Mouse (Mus musculus) neural tube, embryonic 13.5 days (tissue): ENCODE measurements around the gene Bloc1s3. TPM values are rescaled to one million over a fixed set of nuclear protein-coding genes. Genes with fewer than 3 reads are reported as not detected.
A peak's percentile ranks its signal among the peaks of the same experiment; 100 is the strongest.

ENCODE experiments used
- ATAC-seq: fragments of 200-750 bp; cut with Nextera tagmentation; 2 replicates; pipeline ENCODE4 v1.8.0; 2017; ENCODE audit warnings: low read depth, mild to moderate bottlenecking, moderate TSS enrichment, moderate library complexity
- H3K27ac ChIP-seq: fragments of 300-500 bp; sonication (generic); replicated peaks from 2 replicates; pipeline ENCODE4 v1.5.1; 2015; ENCODE audit warnings: moderate library complexity, mild to moderate bottlenecking, inconsistent platforms
- H3K27me3 ChIP-seq: fragments of 300-500 bp; sonication (generic); 2 replicates; pipeline ENCODE4 v1.6.1; 2015; ENCODE audit warnings: mild to moderate bottlenecking, inconsistent platforms
- H3K36me3 ChIP-seq: fragments of 300-500 bp; sonication (generic); 2 replicates; pipeline ENCODE4 v1.6.1; 2015; ENCODE audit warnings: mild to moderate bottlenecking, inconsistent platforms
- H3K4me1 ChIP-seq: fragments of 300-500 bp; sonication (generic); replicated peaks from 2 replicates; pipeline ENCODE4 v1.6.1; 2015; ENCODE audit warnings: inconsistent platforms
- H3K4me2 ChIP-seq: fragments of 300-500 bp; sonication (generic); 2 replicates; pipeline ENCODE4 v1.6.1; 2015; ENCODE audit warnings: inconsistent platforms, mild to moderate bottlenecking, moderate library complexity
- H3K4me3 ChIP-seq: fragments of 300-500 bp; sonication (generic); 2 replicates; pipeline ENCODE4 v1.5.1; 2015; ENCODE audit warnings: mild to moderate bottlenecking, inconsistent platforms
- H3K9ac ChIP-seq: fragments of 300-500 bp; sonication (generic); 2 replicates; pipeline ENCODE4 v1.6.1; 2015; ENCODE audit warnings: moderate library complexity, mild to moderate bottlenecking, inconsistent platforms
- H3K9me3 ChIP-seq: fragments of 300-500 bp; sonication (generic); 2 replicates; pipeline ENCODE4 v1.6.1; 2016; ENCODE audit warnings: inconsistent platforms
- WGBS: fragments of 180-500 bp; shearing (Covaris S2); methylation state at CpG from one replicate; pipeline ENCODE4 v1.1.7; 2015; 5-methylcytosine and 5-hydroxymethylcytosine counted together
- polyA plus RNA-seq: library from polyadenylated mRNA; unstranded; fragments of >200 nt; fragmentation: Nextera tagmentation; extraction: Ambion mirVana; gene quantifications from 2 replicates; pipeline ENCODE4 v1.2.1, GENCODE M21; 2015

Bloc1s3 gene
- polyA plus RNA-seq, 1 experiment from 2014 or later, result 3.6 TPM

DNA sequence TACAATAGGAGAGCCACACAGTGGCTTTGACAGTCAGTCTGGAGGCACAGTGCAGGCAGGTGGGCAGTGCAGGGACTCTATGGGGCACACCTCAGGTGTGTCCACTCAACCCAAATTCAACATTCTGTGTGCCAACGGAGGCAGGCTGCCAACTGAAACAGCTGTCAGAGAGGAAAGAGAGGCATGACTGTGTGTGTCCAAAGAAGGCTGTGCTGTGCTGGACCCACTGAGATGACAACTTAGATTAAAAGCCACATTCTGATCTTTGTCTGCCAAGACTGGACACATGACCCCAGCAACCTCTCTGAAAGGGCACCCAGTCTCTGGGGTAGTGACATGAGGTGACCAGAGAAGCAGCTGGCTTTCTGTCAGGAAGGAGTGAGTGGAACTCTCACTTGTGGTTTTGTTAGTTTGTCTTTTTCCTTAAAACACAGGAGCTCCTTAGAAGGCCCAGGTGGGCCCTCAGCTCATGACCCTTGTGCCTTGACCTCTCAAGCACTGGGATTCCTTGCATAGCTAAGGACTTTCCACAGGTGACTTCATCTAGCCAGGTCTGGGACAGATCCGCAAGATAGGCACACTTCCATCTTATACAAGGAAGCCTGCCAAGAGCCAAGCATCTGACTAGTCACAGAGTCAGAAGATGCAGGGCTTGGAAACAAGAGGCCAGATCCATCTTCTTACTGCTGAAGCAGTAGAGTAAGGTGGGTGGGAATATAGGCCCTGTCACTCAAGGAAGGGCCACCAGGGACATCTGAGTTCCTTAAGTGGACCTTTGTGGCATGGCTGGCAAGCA lies 32.8 kb upstream of the Bloc1s3 start:
- no peak for ATAC-seq
- H3K27ac ChIP-seq, result no peak overlapping the region
- H3K4me2 ChIP-seq, result no peak overlapping the region
- no peak overlapping the region for H3K4me3 ChIP-seq
- H3K36me3 ChIP-seq, result no peaks in the 10 kb centered on the region
- 95% methylated on average over 2 of the region's 2 CpGs for WGBS
- H3K4me1 ChIP-seq, result peaks cover 39% of the 10 kb centered on the region
- H3K9me3 ChIP-seq, result no peaks in the 10 kb centered on the region
- H3K9ac ChIP-seq, result no peak overlapping the region
- H3K27me3 ChIP-seq, result no peaks in the 10 kb centered on the region

DNA sequence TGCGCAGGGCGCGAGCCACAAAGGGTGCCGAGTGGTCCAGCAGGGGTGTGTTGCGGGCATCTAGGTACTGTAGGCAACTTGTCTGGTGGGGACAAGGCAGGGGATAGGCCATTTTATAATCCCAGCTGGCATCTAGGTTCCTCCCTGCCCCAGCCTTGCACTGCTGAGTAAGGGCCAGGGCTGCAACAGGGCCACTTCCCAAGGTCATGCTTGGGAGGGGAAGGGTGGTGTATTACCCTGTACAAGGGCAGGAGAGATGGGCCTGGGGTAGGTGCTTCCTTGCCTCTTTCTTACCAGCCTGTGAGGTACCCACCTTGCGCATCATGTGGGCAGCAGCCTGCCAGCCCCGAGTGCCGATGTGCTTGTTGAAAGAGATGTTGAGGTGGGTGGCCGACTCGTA lies 26.5 kb upstream of the Bloc1s3 start:
- 93% methylated on average over 10 of the region's 10 CpGs for WGBS
- H3K9me3 ChIP-seq, result no peaks in the 10 kb centered on the region

DNA sequence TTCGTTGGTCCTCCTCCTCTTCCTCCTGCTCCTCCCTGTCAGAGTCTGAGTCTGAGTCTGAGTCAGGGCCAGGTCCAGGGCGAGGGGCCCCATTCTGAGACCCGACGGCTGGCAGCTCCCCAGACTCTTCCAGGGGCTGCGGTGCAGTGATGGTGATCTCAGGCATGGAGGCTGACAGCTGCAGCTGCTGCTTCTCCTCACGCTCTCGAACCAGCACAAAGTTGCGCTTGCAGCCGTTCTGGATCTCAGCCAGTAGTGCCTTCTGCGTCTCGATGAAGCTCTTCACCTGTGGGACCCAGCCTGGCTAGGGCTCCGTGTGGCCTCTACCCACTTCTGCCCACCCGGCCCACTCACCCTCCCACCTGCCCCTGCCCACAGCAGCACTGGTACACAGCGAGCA lies 24.1 kb upstream of the Bloc1s3 start:
- Histone ChIP-seq H3K27ac (no peak overlapping the region), H3K4me1 (peaks cover 3% of the 10 kb centered on the region; the same call in 1 of the 2 replicates), H3K36me3 (peaks cover 75% of the 10 kb centered on the region), H3K4me2 (no peak overlapping the region), H3K9ac (no peak overlapping the region), H3K4me3 (no peak overlapping the region), H3K27me3 (no peaks in the 10 kb centered on the region), H3K9me3 (no peaks in the 10 kb centered on the region)
- ATAC-seq, result no peak
- 82% methylated on average over 14 of the region's 14 CpGs for WGBS

More for the DNA sequence above, 26.5 kb upstream of the Bloc1s3 start:
- no peak overlapping the region for H3K9ac ChIP-seq
- no peak overlapping the region for H3K27ac ChIP-seq
- ATAC-seq, result no peak
- H3K4me1 ChIP-seq, result peaks cover 7% of the 10 kb centered on the region; the same call in 1 of the 2 replicates
- peaks cover 62% of the 10 kb centered on the region for H3K36me3 ChIP-seq
- no peaks in the 10 kb centered on the region for H3K27me3 ChIP-seq
- H3K4me3 ChIP-seq, result no peak overlapping the region
- no peak overlapping the region for H3K4me2 ChIP-seq

DNA sequence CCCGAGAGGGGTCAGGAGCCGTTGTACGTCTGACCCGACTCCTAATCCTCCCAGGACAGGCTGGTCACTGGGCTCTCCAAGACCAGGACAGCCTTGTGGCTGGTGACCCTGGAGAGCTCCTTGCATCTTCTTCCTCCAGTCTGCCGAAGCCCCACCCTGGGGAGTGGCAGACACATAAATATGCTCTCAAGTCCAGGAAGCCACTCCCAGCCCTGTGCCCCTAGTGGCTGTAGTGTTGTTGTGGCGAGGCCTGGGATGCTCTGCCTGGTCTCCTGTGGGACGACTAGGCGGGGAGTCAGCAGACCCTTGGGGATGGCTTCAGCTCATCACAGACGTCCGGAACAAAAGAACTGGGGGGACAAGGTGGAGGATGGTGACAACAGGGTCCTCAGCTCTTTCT lies 22.9 kb upstream of the Bloc1s3 start:
- Histone ChIP-seq H3K4me2 (no peak overlapping the region), H3K27me3 (no peaks in the 10 kb centered on the region), H3K27ac (no peak overlapping the region), H3K36me3 (peaks cover 75% of the 10 kb centered on the region), H3K4me1 (no peaks in the 10 kb centered on the region; the same call in 1 of the 2 replicates), H3K4me3 (no peak overlapping the region), H3K9ac (no peak overlapping the region), H3K9me3 (no peaks in the 10 kb centered on the region)
- no peak for ATAC-seq
- WGBS, result 69% methylated on average over 10 of the region's 10 CpGs

DNA sequence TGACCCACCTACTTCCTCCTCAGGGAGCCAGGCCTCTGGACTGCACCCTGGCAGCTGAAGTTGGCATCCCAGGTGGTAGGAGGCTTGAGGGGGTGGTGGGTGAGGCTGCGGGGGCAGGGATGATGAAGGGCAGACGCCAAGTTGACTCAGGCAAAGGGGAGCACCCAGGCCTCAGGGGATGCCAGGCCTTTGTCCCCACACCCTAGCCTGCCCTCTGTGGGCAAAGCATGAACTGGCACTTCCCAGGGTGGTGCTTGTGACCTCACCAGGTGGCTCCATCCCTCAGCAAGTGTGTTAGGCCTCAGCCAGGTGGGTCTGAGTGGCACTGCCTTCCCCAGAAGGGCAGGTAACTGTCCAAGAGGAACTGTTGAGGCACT lies 16.9 kb upstream of the Bloc1s3 start:
- ATAC-seq, result no peak
- H3K9ac ChIP-seq, result peak overlapping the region; percentile 67; the same call in 1 of the 2 replicates
- no peak overlapping the region for H3K27ac ChIP-seq
- 57% methylated on average over 2 of the region's 2 CpGs for WGBS
- H3K4me2 ChIP-seq, result no peak overlapping the region
- H3K4me3 ChIP-seq, result no peak overlapping the region
- H3K36me3 ChIP-seq, result peaks cover 17% of the 10 kb centered on the region
- peaks cover 59% of the 10 kb centered on the region for H3K27me3 ChIP-seq
- H3K4me1 ChIP-seq, result peaks cover 26% of the 10 kb centered on the region
- no peaks in the 10 kb centered on the region for H3K9me3 ChIP-seq

DNA sequence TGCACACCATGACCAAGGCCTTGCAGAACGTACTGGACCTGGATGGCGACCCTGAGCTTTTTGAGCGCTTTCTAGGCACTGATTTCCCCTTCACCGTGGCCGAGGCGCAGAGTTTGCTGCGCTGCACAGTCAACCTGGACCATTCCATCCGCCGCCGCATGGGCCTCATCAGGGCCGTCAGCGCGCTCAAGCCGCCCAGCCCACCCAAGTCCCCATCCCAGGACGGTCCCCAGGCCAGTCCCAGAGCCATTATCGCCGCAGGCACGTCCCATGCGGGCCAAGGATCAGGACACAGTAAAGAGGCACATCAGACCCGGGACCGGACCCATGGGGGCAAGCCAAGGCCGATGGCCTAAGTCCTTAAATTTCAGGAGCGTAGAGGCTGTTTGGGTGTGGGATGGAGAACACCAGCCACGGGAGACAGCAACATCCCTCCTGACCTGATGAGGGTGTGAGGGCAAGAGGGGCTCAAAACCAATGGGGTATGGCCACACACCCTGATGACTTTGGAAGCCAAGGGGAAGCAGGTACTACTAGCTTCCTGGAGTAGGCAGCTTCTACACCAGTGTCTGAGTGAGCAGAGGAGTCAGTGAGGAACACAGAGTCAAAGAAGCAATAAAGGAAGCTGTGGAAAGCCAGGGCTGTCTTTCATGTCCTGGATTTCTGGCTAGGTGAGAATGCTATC lies 16.4 kb upstream of the Bloc1s3 start:
- no peak overlapping the region for H3K27ac ChIP-seq
- H3K4me1 ChIP-seq, result peaks cover 32% of the 10 kb centered on the region
- WGBS, result 12% methylated on average over 24 of the region's 24 CpGs
- ATAC-seq, result peak; percentile 48
- H3K4me2 ChIP-seq, result peak overlapping the region; percentile 72
- peaks cover 64% of the 10 kb centered on the region for H3K27me3 ChIP-seq
- H3K9me3 ChIP-seq, result no peaks in the 10 kb centered on the region
- peak overlapping the region; percentile 67 for H3K9ac ChIP-seq
- peak overlapping the region; percentile 38 for H3K4me3 ChIP-seq
- peaks cover 12% of the 10 kb centered on the region for H3K36me3 ChIP-seq

DNA sequence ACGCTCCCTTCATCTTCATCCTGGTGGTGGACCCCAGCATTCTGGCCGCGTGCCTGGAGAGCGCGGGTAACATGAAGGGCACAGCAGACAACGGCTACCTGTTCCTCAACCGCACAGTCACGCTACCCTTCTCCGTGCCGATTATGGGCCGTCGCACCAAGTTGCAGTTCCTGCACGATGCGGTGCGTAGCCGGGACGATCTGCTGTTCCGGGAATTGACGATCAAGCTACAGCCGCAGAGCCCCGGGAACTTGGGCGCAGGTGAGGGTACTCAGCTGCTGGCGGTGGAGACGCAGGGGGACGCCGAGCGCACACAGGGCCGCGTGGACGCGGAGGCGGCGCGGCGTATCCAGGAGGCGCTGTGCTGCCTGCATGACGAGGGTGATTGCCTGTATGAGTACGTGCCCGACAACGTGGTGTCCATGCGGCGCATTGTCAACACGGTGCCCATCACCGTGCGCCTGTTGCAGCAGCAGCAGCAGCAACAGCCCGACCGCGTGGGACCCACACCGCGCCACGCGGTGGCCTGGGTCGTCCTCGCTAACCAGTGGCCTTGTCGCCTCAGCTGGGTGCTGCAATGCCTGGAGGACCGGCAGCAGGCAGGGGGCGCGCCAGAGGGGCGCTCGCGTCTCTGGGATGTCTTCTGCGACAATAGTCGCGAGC lies 15.7 kb upstream of the Bloc1s3 start:
- H3K9ac ChIP-seq, result peak overlapping the region; percentile 67
- no peak overlapping the region for H3K27ac ChIP-seq
- H3K9me3 ChIP-seq, result no peaks in the 10 kb centered on the region
- 2% methylated on average over 64 of the region's 64 CpGs for WGBS
- H3K4me1 ChIP-seq, result peaks cover 33% of the 10 kb centered on the region
- H3K36me3 ChIP-seq, result peaks cover 5% of the 10 kb centered on the region
- peak overlapping the region; percentile 72 for H3K4me2 ChIP-seq
- peak; percentile 76 for ATAC-seq
- H3K27me3 ChIP-seq, result peaks cover 71% of the 10 kb centered on the region
- peak overlapping the region; percentile 38 for H3K4me3 ChIP-seq

DNA sequence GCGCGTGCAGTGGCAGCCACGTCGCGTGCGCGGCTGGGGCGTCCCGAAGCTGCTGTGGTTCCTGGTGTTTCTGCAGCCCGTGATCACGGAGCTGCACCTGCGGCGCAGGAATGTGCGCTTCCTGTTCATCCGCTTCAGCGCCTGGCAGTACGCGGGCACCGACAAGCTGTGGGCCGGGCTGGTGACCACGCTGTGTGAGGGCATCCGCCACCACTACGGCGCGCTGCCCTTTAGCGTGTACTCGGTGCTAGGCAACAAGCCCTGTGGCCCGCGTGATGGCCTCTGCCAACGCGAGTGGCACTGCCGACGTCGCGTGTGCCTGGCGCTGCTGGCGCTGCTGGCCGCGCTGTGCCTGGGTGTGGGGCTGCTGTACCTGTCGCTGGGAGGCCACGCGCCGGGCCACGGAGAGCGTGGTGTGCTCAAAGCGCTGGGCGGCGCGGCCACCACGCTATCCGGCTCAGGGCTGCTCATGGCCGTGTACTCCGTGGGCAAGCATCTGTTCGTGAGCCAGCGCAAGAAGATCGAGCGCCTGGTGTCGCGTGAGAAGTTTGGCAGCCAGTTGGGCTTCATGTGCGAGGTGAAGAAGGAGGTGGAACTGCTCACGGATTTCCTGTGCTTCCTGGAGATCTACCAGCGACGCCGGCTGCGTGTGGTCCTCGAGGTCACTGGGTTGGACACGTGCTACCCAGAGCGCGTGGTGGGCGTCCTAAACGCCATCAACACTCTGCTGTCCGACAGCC lies 15.0 kb upstream of the Bloc1s3 start:
- H3K36me3 ChIP-seq, result no peaks in the 10 kb centered on the region
- ATAC-seq, result no peak

DNA sequence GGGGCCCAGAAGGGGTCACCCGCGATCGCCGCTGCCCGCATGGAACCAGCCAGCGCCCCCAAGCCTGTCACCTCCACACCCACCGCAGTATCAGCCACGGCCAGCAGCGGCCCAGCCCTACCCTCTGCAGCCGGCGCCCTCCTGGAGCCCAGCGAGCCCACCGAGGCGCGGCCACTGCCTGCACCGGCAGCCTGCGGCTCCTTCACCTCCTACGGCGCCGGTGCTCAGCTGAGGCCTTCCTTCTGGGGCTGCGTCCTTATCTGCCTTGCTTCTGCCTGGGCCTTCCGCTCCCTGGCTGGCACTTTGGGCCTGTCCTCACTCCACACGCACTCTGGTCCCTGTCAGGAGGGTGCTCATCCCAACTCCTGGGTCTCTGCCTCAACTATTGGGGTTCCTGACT lies 11.9 kb upstream of the Bloc1s3 start:
- Histone ChIP-seq H3K4me1 (peaks cover 38% of the 10 kb centered on the region), H3K36me3 (no peaks in the 10 kb centered on the region), H3K4me2 (peak overlapping the region; percentile 51), H3K27ac (no peak overlapping the region), H3K4me3 (peak overlapping the region; percentile 24), H3K9ac (peak overlapping the region; percentile 70), H3K9me3 (no peaks in the 10 kb centered on the region), H3K27me3 (peaks cover 85% of the 10 kb centered on the region)
- no peak for ATAC-seq
- WGBS, result 6% methylated on average over 23 of the region's 23 CpGs

More for the DNA sequence above, 15.0 kb upstream of the Bloc1s3 start:
- Histone ChIP-seq H3K4me3 (peak overlapping the region; percentile 38), H3K4me1 (peaks cover 33% of the 10 kb centered on the region), H3K4me2 (peak overlapping the region; percentile 72), H3K27me3 (peaks cover 78% of the 10 kb centered on the region), H3K27ac (no peak overlapping the region), H3K9me3 (no peaks in the 10 kb centered on the region), H3K9ac (peak overlapping the region; percentile 67)
- WGBS, result 13% methylated on average over 72 of the region's 72 CpGs

DNA sequence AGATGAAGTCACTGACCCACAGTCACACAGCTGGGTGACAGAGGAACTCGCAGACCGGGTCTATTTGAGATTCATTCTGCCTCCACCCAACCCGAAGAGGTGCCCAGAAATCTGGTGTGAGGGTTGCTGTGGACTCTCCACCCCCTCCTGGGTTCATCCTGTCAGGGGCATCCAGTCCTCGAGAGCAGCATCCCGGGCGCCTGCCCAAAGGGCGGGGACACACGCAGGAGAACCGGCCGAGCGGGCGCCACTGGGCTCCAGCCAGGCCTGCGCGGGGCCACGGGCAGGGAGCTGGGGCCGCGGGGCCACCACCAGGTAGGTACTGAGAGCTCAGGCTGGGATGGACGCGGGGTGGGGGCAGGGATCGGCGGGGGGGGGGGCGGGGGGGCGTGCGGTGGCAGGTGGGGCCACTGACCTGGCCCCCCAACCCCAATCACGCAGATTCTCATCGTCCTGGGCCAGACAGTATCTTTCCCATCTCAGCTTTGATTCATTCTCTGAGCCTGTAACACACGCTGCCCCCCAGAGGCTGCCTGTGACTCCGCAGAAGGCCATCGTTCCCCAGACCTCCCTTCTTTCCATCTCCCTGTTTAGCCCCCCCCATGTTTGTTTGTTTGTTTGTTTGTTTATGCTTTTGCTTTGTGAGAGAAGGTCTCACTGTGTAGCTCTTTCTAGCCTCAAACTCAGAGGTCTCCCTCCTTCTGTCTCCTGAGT lies 9.6 kb upstream of the Bloc1s3 start, which contains the start of gene Nkpd1:
Nkpd1 (plus strand) TSS at position 187 of the 714 bp plus-strand sequence.
- Histone ChIP-seq H3K4me3 (peak within 1 kb of the TSS; percentile 21), H3K27me3 (peaks cover 63% of the 10 kb centered on the region), H3K36me3 (no peaks in the 10 kb centered on the region), H3K27ac (no peak within 1 kb of the TSS), H3K9me3 (no peaks in the 10 kb centered on the region), H3K4me2 (peak within 1 kb of the TSS; percentile 50), H3K9ac (peak within 1 kb of the TSS; percentile 66), H3K4me1 (peaks cover 16% of the 10 kb centered on the region)
- no peak for ATAC-seq
- 5% methylated on average over 29 of the region's 29 CpGs for WGBS

DNA sequence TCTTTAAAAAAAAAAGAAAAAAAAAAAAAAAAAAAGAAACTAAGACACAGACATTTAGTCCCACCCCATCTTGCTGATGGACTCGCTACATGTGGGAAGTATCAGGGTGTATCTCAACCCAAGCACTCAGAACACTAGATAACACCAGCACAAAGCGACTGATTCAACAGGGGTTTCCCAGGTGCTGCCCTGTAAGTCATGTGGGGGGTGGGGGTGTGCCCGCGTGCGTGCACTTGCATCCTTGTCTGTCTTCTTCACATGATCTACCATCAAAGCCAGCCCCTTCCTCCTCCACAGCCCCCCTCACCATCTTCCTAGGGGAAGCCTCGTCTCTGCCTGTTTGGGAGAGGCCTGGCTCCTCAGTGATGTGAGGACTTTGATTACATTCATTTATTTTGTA lies 4.2 kb upstream of the Bloc1s3 start:
- peaks cover 10% of the 10 kb centered on the region for H3K27me3 ChIP-seq
- ATAC-seq, result no peak
- H3K9me3 ChIP-seq, result no peaks in the 10 kb centered on the region
- no peak overlapping the region for H3K9ac ChIP-seq
- H3K4me2 ChIP-seq, result no peak overlapping the region
- H3K4me3 ChIP-seq, result no peak overlapping the region
- no peaks in the 10 kb centered on the region for H3K36me3 ChIP-seq
- no peak overlapping the region for H3K27ac ChIP-seq
- peaks cover 16% of the 10 kb centered on the region for H3K4me1 ChIP-seq
- 81% methylated on average over 6 of the region's 6 CpGs for WGBS
